Mouse (Mus musculus) megakaryocyte, embryonic 14.5 days (primary cell): ENCODE measurements at regions not wholly inside any gene's neighbourhood (a gene's known extent, or its start where the extent isn't known, plus 50 kb on each side); places are given as distances from the start of the nearest gene placed in this dataset.

ENCODE experiments used
- FLI1 ChIP-seq: IDR thresholded peaks from 2 replicates; pipeline ENCODE4 v1.6.1; 2012; ENCODE audit warnings: low read length, inconsistent platforms, mixed read lengths
- GATA1 ChIP-seq: IDR thresholded peaks from 3 replicates; pipeline ENCODE4 v1.6.1; 2012; ENCODE audit warnings: mixed read lengths, low read length, inconsistent platforms, borderline replicate concordance

DNA sequence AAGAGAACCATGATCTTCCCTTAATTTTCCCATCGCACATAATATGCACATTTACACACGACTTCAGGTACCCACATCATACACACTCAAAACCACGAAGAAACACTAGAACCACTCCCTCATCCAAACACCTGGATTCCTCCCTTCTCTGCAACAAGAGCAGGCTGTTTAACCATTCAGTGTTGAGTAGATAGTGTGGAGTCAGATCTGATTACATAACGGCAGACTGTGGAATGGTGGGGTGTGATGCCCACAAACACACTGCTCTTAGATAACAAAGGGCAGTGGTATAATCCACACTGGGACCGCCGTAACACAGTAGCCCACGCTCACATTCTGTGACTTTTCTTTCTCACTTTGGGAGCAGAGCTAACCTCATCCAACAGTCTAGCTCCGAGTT lies 51.5 kb upstream of the Armc2 start:
- TF ChIP-seq FLI1 (no peak), GATA1 (no peak)
